7 mouse cellular contexts compared by ENCODE assay signal in the genomic region with DNA sequence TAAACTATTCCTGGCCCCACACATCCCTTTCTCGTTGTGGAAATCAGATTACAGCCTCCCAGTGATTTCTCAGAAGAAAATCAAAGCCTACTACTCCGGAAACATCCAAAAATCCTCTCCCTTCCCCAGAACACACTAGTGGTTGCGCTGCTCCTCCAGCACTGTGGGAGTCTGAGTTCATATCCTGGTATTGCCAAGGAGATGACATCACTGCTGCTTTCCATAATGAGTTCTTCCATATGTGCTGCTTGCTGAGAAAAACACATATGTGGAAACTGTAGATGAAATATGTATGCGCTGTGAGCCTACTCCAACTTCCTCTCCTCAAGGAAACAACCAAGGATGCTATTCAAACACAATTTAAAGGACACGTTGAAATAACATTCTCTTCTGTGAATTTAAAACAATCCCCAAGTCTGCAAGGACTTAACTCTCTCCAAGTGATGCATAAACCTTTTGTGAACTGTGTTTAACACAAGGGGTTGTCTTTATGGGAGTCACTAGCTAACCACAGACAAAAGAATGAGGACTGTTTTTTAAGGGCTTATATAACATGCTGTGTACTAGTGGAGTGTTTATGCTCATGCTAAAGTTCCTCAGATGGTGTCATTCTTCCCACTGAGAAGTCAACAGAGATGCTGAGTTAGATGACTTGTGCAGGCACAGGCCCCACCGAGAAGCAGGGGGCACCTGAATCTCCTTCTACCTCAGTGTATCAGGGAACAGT.
DNase-seq lines count a peak whose midpoint lies in the region; ATAC-seq and TF ChIP-seq lines count a peak whose summit lies in the region.

No protein-coding gene starts in this region.

- H3K4me3 ChIP-seq in intestine, embryonic 14.5 days (ENCODE audit: low read depth, low read length): no peak overlapping the region
- no peak overlapping the region for H3K4me3 ChIP-seq in intestine, postnatal 0 days (ENCODE audit: low read depth, low read length)
- H3K4me3 ChIP-seq in embryonic facial prominence, embryonic 12.5 days: no peak overlapping the region

- 38% methylated on average over 6 of the region's 6 CpGs for WGBS in intestine, embryonic 14.5 days
- WGBS in intestine, postnatal 0 days: 59% methylated on average over 6 of the region's 6 CpGs
- 45% methylated on average over 6 of the region's 6 CpGs for WGBS in embryonic facial prominence, embryonic 12.5 days

- no peak overlapping the region for H3K4me2 ChIP-seq in intestine, embryonic 14.5 days (ENCODE audit: low read length)
- H3K4me2 ChIP-seq in intestine, postnatal 0 days (replicated peaks; ENCODE audit: low read depth): no peak overlapping the region
- H3K4me2 ChIP-seq in embryonic facial prominence, embryonic 12.5 days (replicated peaks): no peak overlapping the region

- peaks cover 21% of the 10 kb centered on the region for H3K4me1 ChIP-seq in intestine, embryonic 14.5 days (replicated peaks; ENCODE audit: control insufficient read depth, insufficient read depth, low read length)
- peaks cover 6% of the 10 kb centered on the region; the same call in 1 of the 2 replicates for H3K4me1 ChIP-seq in intestine, postnatal 0 days (replicated peaks; ENCODE audit: control insufficient read depth, insufficient read depth, low read length)
- H3K4me1 ChIP-seq in embryonic facial prominence, embryonic 12.5 days: peaks cover 7% of the 10 kb centered on the region

- no peak overlapping the region for H3K9ac ChIP-seq in intestine, embryonic 14.5 days (ENCODE audit: low read length)
- no peak overlapping the region for H3K9ac ChIP-seq in intestine, postnatal 0 days (ENCODE audit: low read depth, low read length)
- H3K9ac ChIP-seq in embryonic facial prominence, embryonic 12.5 days: no peak overlapping the region

- peak overlapping the region; percentile 76 for H3K27ac ChIP-seq in intestine, embryonic 14.5 days (ENCODE audit: low read depth)
- no peak overlapping the region for H3K27ac ChIP-seq in intestine, postnatal 0 days (ENCODE audit: low read depth, low read length)
- peak overlapping the region; percentile 55; the same call in 1 of the 2 replicates for H3K27ac ChIP-seq in embryonic facial prominence, embryonic 12.5 days

- intact Hi-C loops in left cerebral cortex, postnatal 36 days (cut with DNase I): no loop called here

- H3K9me3 ChIP-seq in intestine, embryonic 14.5 days (ENCODE audit: control insufficient read depth, low read length): no peaks in the 10 kb centered on the region
- H3K9me3 ChIP-seq in intestine, postnatal 0 days (ENCODE audit: control insufficient read depth): no peaks in the 10 kb centered on the region
- H3K9me3 ChIP-seq in embryonic facial prominence, embryonic 12.5 days: no peaks in the 10 kb centered on the region

- no peaks in the 10 kb centered on the region for H3K36me3 ChIP-seq in intestine, embryonic 14.5 days (ENCODE audit: control insufficient read depth, insufficient read depth, low read length)
- H3K36me3 ChIP-seq in intestine, postnatal 0 days (ENCODE audit: control insufficient read depth, insufficient read depth): no peaks in the 10 kb centered on the region
- no peaks in the 10 kb centered on the region for H3K36me3 ChIP-seq in embryonic facial prominence, embryonic 12.5 days

- no peak for TF ChIP-seq CTCF in intestine, postnatal 0 days (IDR thresholded peaks at IDR 0.05; ENCODE audit: low read depth)

- ATAC-seq in intestine, embryonic 14.5 days (replicated peaks; ENCODE audit: low FRiP score, low TSS enrichment, low read depth): no peak; the same call in 1 of the 2 replicates
- no peak for ATAC-seq in intestine, postnatal 0 days
- peak; percentile 56; the same call in 1 of the 2 replicates for ATAC-seq in embryonic facial prominence, embryonic 12.5 days (ENCODE audit: insufficient number of reproducible peaks, insufficient read depth, low FRiP score, low TSS enrichment)
- ATAC-seq in erythroid progenitor cell, adult 5-6 weeks (replicated peaks; ENCODE audit: low FRiP score, poor library complexity, severe bottlenecking): no peak

- peak; percentile 53 for DNase-seq in intestine, embryonic 14.5 days (ENCODE audit: low spot score)
- peak; percentile 78 for DNase-seq in brain, adult 2 months (ENCODE audit: low read depth, low spot score)
- peak; percentile 32 for DNase-seq in left cerebral cortex, postnatal 36 days (ENCODE audit: low spot score in 2 of 2)
- DNase-seq in cerebellum, adult 18-20 months: no peak

- no peaks in the 10 kb centered on the region for H3K27me3 ChIP-seq in intestine, embryonic 14.5 days (replicated peaks; ENCODE audit: control insufficient read depth, insufficient read depth, low read length)
- no peaks in the 10 kb centered on the region for H3K27me3 ChIP-seq in intestine, postnatal 0 days (replicated peaks; ENCODE audit: control insufficient read depth, insufficient read depth, low read length)
- no peaks in the 10 kb centered on the region for H3K27me3 ChIP-seq in embryonic facial prominence, embryonic 12.5 days

Comparison
In these comparisons a context has a peak if more than half of its experiments do, and no peak if none do; other contexts are left out.
1. DNase-seq: peak in intestine, embryonic 14.5 days (single experiment), brain, adult 2 months (single experiment) and left cerebral cortex, postnatal 36 days (2 of 2); none in cerebellum, adult 18-20 months (0 of 2).